Mouse (Mus musculus) cerebellum, adult 11-12 months (tissue): ENCODE measurements around the gene Tango6.

Experiments
- DNase-seq: peaks from one replicate; pipeline ENCODE4 v3.0.0; 2022

Tango6 gene

GRCm38 (mm10) chr8:106682971-106683668 lies at the start of gene Tango6:
TSS of gene Tango6 (plus strand) at chr8:106683068.
- peak; percentile 87 for DNase-seq

DNA sequence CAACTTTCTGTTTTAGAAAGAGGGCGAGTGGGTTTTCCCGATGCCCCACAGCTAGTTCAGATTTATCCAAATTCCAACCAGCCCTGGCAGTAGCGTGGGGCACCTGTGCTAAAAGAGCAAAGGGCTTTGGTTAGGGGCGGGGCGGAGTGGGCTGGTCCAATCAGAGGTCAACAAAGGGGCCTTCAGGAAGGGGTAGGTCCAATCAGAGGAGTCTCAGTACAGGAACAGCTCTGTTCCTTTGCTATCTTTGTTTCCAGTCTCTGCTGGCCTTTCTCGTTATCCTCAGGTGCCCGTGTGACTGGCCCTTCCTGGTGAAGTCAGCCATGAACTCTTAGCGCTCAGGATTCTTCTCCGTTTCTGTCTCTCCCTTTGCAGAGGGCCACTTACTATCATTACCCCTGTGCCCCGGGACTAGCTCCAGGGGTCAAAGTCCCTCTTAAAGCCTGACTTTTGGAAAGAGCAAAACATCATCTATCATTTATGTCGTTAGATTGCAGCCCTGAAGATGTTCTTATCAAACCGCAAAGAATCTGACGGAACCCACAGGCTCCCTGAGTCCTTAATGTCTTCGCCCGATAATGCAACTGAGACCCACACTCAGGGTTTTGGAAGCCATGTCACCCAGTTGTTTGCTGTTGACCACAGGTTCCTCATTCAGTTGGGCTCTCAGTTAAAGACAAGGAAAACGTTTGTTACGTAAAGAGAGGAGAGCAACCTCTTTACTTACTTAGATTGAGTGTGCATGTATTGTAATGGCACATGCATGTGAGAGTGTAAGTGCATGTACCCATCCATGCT lies 49.3 kb upstream of the Tango6 start:
- no peak for DNase-seq

DNA sequence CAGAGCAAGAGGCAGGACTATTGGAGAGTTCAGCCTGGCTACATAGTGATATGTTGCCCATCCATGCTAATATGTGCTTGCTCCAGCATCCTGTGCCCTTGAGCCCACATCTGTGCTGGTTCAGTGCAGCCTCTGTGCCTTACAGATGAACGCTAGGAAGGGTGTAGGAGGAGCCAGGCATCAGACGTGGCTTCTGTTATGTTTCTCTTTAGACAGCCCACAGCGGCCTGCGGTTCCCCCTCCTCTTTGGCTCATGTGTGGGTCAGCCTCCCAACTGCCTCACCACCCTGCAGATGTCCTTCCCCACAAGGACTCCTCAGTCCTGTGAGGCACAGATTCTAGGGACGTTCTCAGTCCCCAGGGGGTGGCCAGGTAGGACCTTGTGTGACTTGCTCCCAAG lies 47.6 kb upstream of the Tango6 start:
- DNase-seq, result no peak

DNA sequence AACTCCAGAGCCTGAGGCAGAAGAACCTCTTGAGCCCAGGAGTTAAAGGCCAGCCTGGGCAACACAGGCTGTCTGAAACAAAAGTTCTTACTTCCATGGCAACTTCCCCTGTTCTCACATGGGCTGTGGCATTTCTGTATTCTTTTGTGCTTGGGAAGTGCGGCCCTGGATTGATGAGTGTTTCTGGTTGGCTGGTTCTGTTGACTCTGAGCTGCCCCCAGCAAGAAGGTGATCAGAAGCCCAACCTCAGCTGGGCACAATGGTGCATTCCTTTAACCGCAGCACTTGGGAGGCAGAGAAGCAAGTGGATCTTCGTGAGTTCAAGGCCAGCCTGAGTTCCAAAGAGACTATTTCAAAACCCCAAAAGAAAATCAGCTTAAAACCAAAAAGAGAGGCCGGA lies 45.4 kb upstream of the Tango6 start:
- DNase-seq, result no peak

GRCm38 (mm10) chr8:106638768-106639295 lies 44.0 kb upstream of the Tango6 start:
- no peak for DNase-seq

GRCm38 (mm10) chr8:106640212-106640611 lies 42.7 kb upstream of the Tango6 start:
- DNase-seq, result no peak

DNA sequence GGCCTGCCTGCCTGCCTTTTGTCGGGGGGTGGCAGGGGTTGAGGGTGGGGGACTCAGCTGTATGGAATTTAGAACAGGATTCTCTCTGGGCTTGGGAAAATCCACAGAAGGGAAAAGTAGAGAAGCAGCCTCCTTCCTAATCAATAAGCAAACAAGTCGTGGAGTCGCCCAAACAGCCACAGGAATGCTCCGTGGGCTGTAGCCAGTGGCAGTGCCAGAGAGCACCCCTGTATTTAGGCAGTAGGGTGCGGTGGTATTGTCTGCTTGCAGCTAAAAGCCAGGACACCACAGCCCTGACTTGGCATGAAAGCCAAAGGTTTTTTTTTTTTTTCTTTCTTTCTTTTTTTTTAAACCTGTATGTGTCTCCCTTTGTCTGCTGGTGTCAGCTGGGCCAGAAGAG lies 41.9 kb upstream of the Tango6 start:
- no peak for DNase-seq

DNA sequence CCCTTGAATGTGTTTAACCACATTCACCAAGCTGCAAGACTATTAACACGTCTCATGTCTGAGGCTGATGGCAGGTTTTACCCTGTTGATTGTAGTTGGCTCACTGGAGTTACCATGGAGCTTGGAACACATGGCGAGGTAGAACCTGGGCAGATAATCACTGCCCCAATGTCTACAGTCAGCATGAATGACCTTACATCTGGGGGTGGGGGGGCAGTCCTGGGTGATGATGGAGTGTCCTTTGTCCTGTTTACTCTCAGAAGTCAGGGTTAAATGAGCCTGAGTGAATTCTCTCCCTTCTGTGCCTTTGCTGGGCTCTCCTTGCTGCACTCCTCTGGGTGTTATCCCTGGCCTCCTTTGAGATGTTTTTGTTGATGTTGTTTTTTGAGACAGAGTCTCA lies 40.7 kb upstream of the Tango6 start:
- DNase-seq, result no peak

DNA sequence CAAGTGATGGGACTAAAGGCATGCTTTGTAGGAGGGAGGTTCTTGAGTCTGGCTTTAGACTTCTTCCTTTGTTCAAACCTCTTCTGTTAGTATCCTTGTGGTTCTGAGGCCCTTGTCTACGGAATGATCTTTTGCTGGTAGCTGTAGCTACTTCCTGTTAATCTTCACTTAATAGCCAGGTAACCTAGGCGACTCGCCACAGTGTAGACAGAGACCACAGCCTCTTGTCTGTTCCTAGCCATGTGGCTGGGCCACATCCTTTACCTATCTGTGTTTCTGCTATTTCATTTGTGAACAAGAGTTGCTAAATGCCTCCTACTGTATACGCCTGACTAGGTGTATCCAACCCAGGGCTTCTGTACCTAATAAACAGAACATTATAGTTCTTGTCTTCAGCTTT lies 39.8 kb upstream of the Tango6 start:
- DNase-seq, result no peak

DNA sequence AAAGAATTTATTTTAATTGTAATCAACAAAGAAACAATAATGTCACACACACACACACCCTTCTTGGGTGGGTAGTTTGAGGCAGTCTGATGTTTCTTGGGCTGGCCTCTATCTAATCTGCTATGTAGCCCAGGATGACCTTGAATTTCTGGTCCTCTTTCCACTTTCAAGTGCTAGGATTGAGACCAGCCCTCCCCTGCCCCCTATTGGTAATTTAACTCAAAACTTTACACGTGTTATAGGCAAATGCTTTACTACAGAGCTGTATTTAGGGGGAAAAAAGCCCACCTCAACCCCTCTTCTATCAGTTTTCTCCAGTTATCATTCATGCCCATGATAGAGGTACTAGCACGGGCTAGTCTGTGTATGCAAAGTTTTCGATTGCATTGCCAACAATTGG lies 37.9 kb upstream of the Tango6 start:
- no peak for DNase-seq

DNA sequence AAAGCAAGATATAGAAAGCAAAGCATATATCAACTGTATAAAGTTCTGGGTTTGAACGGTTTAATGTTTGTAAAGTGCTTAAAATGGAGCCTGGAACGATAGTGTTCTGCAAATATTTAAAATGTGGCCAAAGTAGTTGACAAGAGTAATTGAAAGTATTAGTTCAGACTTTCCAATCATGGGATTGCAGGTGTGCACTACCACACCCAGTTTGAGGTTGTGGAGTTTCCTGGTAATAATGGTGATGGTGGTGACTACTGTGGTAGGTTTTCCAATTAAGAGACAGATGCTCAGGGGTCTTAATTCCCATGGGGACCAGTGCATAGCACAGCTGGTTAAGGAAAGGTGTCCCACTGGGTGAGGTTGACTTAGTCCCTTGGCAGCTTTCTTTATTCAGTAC lies 36.7 kb upstream of the Tango6 start:
- no peak for DNase-seq

GRCm38 (mm10) chr8:106646731-106647130 lies 36.1 kb upstream of the Tango6 start:
- no peak for DNase-seq

DNA sequence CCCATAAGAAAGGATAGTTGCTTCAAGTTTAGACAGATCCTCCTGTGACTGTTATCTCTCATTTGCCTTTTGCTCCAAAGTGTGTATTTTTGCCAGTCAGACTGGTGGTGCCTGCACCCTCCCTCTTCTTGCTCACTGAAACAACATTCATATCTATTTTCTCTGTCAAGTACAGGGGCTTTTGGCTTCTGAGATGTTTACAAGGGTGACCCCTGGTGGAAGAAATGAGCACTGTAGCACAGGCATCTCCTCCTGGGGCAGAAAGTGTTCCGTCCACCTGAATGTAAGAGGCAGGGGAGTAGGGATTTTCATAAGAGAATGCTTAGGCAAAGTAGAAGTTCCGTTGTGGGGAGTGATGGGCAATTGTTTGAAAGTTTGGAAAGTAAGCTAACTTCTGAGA lies 35.5 kb upstream of the Tango6 start:
- peak; percentile 34 for DNase-seq

GRCm38 (mm10) chr8:106648421-106648820 lies 34.4 kb upstream of the Tango6 start:
- DNase-seq, result no peak

DNA sequence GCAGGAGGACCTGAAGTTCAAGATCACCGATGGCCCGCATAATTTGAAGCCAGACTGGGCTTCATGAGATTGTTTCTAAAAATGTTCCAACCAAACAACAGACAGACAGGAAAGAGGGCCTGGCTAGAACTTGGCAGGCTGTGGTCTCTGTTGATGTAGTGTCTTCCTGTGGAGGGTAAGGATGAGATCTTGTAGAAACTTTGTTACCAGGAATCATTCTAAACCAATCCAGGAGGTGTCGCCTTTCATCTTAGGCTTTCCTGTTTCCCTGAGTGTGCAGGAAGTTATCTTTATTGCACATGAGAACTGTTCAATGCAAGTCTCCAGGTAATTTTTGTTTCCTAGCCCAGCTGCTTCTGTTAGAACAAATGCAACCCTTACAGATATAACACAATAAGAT lies 30.9 kb upstream of the Tango6 start:
- no peak for DNase-seq

GRCm38 (mm10) chr8:106656046-106656445 lies 26.8 kb upstream of the Tango6 start:
- DNase-seq, result no peak

DNA sequence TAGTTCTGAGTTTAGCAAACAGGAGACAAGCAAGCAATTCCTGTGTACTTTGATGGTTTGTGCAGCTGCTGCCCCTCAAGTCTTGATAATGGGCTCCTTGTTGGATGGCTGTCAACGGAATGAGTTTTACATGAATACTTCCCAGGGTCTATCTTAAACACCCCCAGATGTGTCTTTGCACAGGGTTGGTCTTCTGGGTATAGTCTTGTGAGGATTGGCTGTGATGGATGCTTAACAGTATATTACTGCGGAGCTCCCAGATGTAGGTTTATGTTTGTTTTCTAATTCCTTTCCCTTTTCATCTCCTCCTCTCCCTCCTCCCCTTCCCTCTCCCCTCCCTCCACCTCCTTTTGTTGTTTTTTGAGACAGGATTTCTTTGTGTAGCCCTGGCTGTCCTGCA lies 10.1 kb upstream of the Tango6 start:
- DNase-seq, result no peak

DNA sequence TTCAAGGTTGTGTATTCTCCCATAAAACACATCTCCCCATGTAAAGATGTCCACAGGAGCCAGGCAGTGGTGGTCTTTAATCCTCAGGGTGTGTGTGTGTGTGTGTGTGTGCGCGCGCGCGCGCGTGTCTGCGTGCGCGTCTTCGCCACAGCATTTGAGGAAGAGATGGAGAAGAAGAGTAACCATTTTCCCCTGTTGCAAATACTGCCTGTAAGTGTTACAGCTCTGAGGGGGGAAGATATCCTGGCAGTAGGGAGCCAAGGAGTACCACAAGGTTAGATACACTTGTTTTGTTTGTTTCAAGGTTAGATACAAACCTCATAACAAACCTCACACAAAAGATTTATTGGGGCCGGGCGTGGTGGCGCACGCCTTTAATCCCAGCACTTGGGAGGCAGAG lies 8.6 kb upstream of the Tango6 start:
- DNase-seq, result no peak

- no peak for DNase-seq
Measured at GRCm38 (mm10) chr8:106674894-106675293, 8.0 kb upstream of the Tango6 start.

DNA sequence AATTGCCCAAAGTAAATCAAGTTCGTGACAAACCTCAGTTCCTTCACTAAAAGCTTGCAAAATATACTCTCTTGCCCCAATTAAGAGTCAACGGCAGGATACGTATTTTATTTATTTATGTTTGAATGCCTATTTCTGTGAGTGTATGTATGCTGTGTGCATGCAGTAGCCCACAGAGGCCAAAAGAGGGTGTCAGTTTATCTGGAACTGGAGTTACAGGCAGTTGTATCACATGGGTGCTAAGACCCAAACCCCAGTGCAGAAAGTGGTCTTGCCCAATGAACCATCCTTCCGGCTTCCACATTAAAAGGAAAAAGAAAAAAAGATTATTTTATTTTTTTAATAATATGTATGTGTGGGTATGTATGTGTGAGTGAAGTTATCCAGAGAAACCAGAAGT lies 1.5 kb downstream of the Tango6 start:
- no peak for DNase-seq

DNA sequence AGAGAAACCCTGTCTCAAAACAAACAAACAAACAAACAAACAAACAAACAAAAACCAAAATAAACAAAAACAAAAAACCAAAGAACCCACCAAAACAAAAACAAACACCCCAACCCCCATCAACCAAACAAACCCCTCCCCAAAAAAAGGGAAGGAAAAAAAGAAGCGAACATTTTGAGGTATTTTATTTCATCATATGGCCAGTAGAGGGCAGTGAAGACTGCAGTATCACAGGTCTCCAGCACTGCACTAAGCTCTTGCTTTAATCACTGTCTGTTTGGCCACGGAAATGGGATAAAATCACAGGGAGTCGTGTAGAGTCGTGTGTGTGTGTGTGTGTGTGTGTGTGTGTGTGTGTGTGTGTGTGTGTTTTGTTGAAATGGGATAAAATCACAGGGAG lies 4.6 kb downstream of the Tango6 start:
- DNase-seq, result no peak

DNA sequence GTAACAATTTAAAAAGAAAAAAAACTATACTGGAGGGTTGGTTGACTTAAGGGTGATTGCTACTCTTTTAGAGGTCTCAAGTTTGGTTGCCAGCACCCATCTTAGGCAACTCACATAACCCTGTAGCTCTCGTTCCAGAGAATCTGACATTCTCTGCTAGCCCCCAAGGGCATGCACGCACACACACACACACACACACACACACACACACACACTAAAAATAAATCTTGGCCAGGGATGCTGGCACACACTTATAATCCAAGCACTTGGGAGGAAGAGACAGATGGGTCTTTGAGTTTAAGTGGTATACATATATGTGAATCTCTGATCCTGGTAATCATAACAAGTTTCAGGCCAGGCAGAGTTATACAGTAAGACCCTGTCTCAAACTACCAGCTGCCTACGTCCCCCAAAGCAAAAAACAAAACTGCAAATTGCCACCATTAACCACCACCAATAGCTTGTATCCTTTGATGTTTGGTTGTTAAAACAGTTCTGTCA lies 14.9 kb downstream of the Tango6 start:
- DNase-seq, result no peak

GRCm38 (mm10) chr8:106699588-106699987 lies 16.7 kb downstream of the Tango6 start:
- DNase-seq, result no peak

GRCm38 (mm10) chr8:106700131-106700530 lies 17.3 kb downstream of the Tango6 start:
- DNase-seq, result no peak
